ENCODE assay signal across 8 mouse cellular contexts in the genomic region with DNA sequence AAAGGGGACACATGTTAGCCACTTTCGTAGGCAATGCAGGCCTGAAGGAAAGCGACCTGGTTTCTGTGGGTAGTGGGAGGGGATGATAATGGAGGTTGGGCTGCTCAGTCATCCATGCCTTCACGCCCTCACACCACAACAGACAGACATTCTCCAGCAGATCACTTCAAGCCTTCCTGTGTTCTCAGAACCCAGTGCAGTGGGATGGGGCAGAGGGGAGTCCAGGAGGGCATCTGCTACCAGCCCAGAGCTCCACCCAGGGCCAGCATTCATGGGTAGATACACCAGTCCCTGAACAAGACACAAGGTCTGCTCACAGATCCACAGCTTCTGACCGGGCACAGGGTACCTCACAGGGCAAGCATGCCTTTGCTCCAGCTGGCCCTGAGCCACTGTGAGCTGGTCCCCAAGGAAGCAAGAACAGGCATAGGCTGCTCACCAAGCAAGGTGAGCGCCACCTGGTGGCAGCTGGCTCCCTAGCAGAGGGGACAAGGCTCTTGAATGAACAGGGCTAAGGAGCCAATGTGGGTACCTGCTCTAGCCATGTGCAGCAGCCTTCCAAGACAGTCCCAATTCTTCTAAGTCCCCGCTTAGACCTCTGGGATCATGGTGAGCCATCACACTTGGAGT.
A peak's percentile ranks its signal among the peaks of the same experiment; 100 is the strongest.
DNase-seq lines count a peak whose midpoint lies in the region; ATAC-seq and TF ChIP-seq lines count a peak whose summit lies in the region.

No protein-coding gene starts in this region.

- peak; percentile 58 for DNase-seq in T-cell, adult 2 months (ENCODE audit: low spot score)
- peak; percentile 97 to 98 for DNase-seq in cerebellum, postnatal 10 days
- peak; percentile 63 to 73 for DNase-seq in frontal cortex, postnatal 14 days (ENCODE audit: low spot score in 2 of 2)
- DNase-seq in left cerebral cortex, adult 2 months (ENCODE audit: extremely low spot score in 1 of 2, low spot score in 2 of 2), result peak; percentile 81
- peak; percentile 85 for DNase-seq in right cerebral cortex, postnatal 4 days
- peak; percentile 42 for DNase-seq in yolk sac, embryonic 10.5 days (ENCODE audit: low spot score)

- intact Hi-C loops in left cerebral cortex, adult 2 months (cut with DNase I), result loop anchor here (1.0 to 5.0 kb wide), 2 partner anchors 91 to 102 kb away; no protein-coding TSS in a partner anchor

- peaks cover 21% of the 10 kb centered on the region for H3K27me3 ChIP-seq in hindbrain, embryonic 15.5 days

- H3K36me3 ChIP-seq in hindbrain, embryonic 15.5 days, result no peaks in the 10 kb centered on the region

- H3K9me3 ChIP-seq in hindbrain, embryonic 15.5 days, result no peaks in the 10 kb centered on the region

- 10% methylated on average over 6 of the region's 6 CpGs for WGBS in hindbrain, embryonic 15.5 days

- peak; percentile 91 for TF ChIP-seq CTCF in left cerebral cortex, adult 2 months (IDR thresholded peaks at IDR 0.05)

- ATAC-seq in hindbrain, embryonic 15.5 days (ENCODE audit: low FRiP score, low read depth), result peak; percentile 89
- peak; percentile 81 for ATAC-seq in megakaryocyte-erythroid progenitor cell, adult 5-6 weeks (replicated peaks; ENCODE audit: low FRiP score, low TSS enrichment, poor library complexity, severe bottlenecking)

- no peak overlapping the region for H3K9ac ChIP-seq in hindbrain, embryonic 15.5 days

- no peak overlapping the region for H3K4me3 ChIP-seq in hindbrain, embryonic 15.5 days
- H3K4me3 ChIP-seq in left cerebral cortex, adult 2 months, result no peak overlapping the region

- no peak overlapping the region for H3K4me2 ChIP-seq in hindbrain, embryonic 15.5 days

- peaks cover 16% of the 10 kb centered on the region for H3K4me1 ChIP-seq in hindbrain, embryonic 15.5 days (replicated peaks)

- no peak overlapping the region for H3K27ac ChIP-seq in hindbrain, embryonic 15.5 days (replicated peaks)
- no peak overlapping the region for H3K27ac ChIP-seq in left cerebral cortex, adult 2 months

Comparison
In these comparisons a context has a peak if more than half of its experiments do, and no peak if none do; other contexts are left out.
1. DNase-seq: peak in every context shown above with its lines; median percentile 98 in cerebellum, postnatal 10 days; 85 in right cerebral cortex, postnatal 4 days; 81 in left cerebral cortex, adult 2 months; 68 in frontal cortex, postnatal 14 days; 58 in T-cell, adult 2 months; 42 in yolk sac, embryonic 10.5 days.